Mouse (Mus musculus) naive thymus-derived CD4-positive, alpha-beta T cell, adult 2 months (primary cell): ENCODE results near the gene Pin4.
A peak's percentile ranks its signal among the peaks of the same experiment; 100 is the strongest.
"Not testable (repeated sequence)": the region's sequence is repeated elsewhere in the genome, so short reads cannot be mapped to it uniquely, and the experiment has no call there.

Experiments
- DNase-seq: peaks from one replicate; pipeline ENCODE4 v3.0.0-alpha.2; 2011; ENCODE audit warnings: low read depth

The Pin4 gene

DNA sequence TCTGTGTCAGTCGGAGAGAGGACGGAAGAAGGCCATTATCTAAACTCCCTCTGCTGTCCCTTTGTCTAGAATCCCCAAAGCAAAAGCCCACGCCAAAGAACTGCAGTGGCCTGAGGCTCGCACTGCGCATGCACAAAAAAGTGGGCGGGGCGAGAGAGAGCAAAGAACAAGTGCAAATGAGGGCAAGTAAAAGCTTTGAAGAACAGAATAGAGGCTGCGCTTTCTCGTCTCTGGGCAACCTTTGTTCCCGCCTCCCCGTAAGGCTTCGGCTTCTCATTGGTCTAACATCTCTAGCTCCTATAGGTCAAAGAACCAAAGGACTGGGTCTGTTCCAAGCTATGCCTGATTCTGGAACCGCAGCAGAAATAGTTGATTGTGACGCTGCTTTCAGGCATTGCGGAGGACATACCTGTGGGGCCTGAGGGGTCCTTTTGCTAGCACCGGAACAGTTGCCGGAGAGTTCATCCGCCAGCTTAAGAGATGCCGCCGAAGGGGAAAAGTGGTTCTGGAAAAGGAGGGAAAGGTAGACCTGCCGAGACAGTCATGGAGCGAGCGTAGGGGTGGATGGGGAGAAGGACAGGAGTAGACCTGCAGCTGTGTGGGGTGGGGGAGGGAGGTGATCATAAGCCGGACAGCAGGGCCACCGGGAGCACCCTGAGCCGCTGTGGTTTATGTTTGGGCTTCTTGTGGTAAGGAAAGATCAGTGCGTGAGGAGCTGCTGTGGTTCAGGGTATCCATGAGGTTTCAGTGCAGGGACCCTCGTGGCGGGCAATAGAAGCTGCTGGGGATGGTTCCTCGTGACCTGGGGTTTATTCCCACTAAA, at the start of gene Pin4:
TSS of gene Pin4 (plus strand) at position 406 of the 823 bp plus-strand sequence.
- DNase-seq = peak; percentile 96

DNA sequence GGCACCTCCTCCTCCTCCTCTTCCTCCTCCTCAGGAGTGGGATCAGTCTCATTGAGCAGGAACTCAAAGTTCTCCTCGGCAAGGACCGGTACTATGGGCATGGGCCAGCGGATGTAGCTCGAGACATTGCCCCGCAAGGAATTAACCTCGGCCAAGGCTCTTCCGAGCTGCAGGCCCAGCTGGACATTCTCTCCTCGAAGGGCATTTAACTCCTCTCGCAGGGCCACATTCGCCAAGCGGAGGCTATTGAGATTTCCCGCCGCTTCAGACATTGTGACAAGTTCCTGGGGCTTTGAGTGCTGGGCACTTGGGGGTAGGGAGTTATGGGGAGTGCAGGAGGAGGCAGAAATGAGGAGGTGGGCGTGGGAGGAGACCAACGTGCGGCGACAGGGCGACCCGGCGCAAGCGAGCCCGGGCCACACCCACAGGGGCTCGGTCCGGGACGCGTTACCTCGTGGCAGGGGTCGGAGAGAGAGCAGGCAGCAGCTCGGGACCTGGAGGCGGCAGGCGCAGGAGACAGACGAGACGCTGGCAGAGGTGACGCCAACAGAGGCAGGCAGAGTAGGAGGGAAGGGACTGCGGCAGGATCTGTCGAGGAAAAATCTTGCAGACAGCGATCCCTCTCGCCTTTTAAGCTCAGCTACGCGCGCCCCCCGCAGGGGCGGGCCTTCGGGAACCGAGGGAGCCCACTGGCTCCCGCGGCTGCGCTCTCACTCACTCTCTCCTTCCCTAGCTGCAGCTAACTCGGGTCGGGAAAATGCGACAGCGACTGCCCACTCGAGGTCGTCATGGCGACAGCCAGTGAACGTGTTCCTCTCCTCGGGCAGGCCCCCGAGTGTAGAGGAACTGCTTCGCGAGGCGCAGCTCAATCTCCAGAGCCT, 48.4 kb upstream of the Pin4 start, which contains the start of gene Rtl5:
TSS of gene Rtl5 (minus strand) at position 714 of the 881 bp plus-strand sequence.
- peak; percentile 49 for DNase-seq

DNA sequence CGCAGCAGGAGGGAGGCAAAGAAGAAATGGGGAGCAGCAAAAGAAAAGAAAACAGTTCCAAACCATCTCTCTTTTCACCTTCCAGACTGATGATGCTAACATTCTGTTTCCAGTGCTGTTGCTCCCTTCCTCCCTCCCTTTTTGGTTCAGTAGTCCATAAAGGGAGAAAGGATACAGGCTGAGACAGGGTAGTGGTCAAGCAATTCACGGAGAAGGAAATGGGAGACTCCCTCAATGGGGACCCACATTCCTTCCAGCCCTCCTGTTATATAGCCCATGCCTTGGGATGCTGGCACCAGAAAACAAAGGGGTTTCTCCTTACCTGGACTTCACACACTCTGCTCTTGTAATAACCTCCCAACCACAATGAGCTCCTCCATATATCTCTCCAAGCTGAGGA, 47.7 kb upstream of the Pin4 start:
- no peak for DNase-seq

DNA sequence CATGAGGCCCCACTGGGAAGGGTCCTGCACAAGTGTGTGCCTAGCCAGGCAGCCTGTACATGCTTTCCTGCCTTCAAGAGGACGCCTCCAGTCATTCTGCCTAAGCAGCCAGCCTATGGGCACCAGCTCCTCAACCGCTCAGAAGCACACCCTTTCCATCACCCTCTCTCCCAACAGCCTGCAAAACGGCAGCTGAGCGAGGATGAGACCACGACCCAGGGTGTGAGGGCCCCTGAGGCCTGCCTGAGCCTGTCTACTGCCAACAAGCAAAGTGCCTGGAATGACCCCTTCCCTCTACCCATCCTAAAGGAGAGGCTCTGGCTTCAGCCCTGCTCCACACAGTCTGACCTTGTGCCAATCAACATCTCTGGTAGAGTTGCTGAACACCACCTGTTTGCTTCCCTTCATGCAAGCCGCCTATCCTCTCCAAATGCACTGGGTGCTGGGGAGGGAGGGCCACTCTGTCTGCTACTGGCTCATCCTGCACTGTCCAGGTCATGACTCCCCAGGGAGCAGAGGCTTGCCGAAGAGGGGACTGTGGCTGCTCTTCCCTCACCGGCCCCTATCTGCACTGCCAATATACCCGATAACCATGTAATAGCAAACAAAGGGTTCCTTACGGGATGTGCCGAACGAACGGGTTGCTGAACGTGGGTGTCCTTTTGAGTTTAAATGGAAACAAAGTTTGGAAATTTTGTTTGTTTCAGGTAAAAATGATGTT, 45.5 kb upstream of the Pin4 start:
- DNase-seq = no peak

DNA sequence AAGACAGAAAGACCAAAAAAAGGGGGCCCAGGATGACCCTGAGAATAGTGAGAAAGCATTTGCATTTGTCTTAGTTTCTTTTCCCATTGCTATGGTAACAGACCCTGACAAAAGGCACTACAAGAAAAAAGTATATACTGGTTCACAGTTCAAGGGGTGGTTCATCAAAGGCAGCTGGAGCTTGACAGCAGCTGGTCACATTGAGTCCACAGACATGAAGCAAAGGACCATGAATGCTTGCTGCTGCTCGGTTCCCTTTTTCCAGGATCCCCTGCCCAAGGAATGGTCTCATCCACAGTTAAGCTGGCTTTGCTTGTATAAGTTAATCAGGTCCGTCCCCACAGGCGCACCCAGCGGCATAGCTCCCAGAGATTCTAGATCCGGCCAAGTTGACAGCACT, 44.8 kb upstream of the Pin4 start:
- DNase-seq = no peak

DNA sequence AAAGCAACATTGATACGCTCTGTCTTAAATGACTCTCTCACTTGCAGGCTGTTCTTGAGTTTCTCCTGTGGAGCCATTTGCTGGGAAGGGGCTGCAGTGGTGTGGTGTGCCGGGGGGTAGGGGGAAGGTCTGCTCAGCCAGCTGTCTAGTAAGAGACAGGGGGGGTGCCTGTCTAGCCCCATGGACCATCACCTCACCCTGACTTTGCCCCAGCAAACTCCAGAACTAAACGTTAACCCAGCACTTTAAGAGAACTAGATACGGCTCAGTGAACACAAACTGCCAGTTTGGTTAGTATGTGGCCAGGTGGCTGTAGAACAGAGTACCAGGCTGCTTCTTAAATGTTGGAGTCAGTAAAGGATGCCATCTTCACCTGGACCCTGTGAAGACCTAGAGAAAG, 44.1 kb upstream of the Pin4 start:
- DNase-seq = no peak

DNA sequence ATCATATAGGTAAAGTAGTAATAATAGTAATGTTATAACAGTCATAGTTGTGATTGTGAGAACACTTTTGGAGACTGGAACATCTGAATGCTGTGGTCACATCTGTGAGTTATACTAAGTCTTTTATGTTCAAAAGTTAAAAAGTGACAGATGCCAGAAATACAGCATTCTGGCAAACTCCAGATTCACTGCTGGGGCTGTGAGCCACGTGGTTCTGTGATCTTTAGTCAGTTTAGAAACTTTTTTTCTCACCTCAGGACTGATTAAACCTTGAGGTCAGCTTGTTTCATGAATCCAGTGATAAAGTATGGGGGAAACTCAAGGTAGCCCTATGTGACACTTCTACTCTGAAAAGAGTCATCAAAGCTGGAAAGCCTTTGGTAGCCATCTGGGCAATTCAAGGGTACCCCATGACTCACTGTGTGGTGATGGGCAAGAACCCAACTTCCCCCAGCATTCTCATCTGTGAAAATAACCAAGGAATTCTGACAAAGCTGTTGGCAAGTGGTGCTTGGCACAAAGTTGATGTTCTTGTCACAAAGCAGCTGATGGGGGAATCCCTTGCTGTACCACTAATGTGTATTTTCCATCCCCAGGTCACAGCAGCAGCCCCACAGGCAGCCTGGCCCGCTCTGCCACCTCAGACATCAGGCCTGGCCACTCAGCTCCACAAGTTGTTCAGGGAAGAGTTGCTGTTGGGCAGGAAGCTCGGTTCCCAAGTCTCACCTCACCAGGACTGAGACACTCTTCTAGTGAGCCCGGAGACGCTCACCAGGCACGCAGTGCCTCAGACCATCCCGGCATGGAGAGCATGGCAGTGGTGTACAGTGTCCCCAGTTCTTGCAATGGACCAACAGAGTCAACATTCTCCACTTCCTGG, 42.1 kb upstream of the Pin4 start:
- DNase-seq = no peak

DNA sequence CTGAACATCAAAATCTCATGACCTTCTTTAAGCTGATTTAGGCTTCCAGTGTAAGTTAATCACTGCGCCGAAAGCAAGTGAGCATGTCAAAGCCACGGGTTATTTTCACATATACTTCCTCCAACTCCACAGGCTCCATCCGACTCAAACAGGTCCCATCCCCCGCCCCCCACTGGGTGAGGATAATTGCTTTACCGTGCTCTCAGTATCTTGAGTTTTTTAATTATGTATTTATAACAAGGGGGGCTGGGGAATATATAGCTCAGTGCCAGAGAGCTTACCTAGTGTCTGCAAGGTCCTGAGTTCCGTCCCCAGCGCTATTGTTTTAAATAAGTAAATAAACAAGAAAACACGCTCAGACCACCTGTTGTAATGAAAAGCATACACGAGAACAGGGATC, 38.2 kb upstream of the Pin4 start:
- DNase-seq = no peak

DNA sequence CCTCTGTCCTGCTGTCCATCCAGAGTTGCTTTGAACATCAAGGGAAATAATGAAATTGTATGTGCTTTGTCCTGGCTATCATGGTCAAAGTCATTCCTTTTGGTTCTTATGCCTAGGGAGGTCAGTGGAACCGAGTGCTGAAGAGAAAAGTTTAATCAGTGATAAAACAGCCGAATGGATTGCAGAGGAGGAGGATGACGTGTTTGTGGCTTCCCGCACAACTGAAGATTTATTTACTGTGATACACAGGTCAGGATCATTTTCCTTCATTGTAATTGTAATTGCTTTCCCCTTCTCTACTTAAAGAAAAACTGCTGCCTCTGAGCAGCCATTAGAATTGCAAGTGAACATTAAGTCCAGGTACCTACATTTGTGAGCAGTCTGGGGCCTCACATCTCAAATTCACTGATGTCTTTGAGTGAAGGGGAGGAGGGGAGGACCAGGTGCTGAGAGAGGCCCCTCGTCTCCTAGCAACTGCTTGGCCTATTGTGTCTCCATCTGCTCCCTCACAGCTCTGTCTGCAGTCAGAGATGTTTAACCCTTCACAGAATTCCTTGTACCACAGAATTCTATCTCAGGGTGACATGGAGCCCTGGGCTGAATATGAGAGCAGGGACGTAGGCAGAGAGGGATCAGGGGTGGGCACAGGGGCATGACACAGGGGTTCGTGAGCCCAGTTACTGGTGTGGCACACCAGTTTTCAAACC, 37.5 kb upstream of the Pin4 start:
- no peak for DNase-seq

DNA sequence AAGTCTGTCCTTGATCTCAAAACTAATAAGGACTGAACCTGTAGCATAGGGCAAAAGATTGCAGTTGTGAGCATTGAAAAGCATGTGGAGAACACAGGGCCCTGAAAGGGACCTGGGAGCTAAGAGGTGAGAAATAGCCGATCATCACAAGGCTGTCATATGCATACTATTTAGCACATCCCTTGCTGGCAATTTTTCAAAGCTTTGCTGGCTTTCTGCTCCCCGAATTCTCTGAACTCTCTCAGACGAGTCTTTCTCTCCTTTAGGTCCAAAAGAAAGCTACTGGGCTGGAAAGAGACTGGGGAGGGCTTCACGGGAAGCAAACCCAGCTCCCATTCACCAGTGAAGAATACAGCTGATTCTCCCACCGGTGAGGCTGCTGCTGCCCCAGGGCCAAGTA, 36.9 kb upstream of the Pin4 start:
- no peak for DNase-seq

DNA sequence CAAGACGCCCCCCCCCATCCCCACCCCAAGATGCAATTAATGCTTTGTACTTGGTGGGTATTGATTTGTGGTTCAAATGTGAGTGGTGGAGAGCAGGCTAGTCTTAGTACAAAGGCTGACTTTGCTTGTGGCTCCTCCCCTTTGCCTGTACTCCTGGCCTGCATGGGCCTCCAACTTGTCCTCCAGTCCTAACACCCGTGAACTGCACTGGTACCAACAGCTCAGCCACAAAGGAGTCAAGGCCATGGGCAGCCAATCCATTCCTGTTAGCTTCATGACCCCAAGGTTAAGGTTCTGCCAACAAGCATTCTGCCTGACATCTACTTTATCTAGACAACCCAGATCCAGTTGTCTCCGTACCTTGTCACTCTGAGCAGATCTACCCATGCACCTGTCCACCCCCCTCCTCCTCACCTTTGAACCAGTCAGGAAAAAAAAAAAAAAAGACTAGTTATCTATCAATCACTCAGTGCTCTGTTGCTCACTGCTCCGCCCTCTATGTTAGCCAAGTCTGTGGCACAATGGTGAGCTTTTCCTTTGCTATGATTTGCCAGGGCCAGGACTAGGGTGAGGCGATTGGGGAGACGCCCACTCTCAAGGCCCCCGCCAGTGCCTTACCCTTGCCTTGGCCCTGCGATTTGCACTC, 33.3 kb upstream of the Pin4 start:
- DNase-seq = no peak

DNA sequence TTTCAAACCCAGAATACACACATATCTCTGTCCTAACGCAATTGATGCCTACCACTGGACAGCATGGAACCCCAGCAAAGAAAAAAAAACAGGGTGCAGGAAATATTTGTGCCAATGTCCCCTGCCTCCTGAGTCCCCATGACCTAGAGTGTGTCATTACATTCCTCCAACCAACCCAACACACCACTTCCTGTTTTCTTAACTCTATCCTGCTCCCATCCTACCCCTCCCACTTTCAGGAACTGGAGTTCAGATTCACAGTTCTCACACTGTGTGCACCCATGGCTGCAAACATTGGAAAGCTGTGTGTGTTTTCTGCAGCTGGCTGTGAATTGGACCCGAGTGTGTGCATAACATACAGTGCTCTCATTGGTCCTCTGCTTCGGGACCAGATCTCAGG, 28.6 kb upstream of the Pin4 start:
- no peak for DNase-seq

DNA sequence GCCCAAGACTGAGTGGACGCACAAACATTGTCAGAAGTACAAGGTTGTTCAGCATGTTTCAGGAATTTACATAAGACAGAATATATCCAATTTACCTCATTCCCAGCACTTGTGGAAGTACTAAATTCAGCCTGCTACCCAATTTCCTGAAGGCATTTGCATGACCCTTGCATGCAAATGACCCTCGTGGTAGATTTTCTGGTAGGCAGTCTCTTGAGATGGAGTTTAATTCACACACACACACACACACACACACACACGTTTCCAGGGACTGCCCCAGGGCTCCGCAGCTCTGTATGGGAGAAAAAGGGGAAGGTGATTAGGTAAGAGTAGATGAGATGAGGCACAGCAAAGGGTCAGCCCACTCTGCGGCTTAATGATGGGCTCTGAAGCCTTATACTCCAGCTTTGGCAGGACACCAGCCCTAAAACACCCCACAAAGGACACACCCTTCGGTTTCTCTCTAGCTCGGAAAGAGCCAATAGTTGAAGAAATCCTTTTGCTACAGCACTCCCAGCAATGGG, 24.8 kb upstream of the Pin4 start:
- no peak for DNase-seq

DNA sequence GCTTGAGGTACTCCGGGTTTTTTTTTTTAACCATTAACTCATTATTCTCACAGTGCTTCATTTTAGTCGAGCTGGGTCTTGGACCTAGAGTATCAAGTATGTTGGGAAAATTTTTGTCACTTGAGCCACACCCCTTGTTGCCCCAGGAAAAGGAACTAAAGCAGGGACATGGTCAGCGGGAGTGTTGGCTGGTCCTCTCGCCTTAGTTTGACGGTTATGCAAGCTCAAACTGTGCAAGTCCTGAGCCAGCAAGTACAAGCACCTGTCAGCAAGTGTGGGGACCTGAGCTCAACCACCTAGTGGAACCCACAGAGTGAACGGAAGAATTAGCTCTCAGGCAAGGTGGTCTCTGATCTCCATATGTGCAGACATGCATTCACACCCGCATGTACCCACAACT, 17.4 kb upstream of the Pin4 start:
- DNase-seq = no peak

DNA sequence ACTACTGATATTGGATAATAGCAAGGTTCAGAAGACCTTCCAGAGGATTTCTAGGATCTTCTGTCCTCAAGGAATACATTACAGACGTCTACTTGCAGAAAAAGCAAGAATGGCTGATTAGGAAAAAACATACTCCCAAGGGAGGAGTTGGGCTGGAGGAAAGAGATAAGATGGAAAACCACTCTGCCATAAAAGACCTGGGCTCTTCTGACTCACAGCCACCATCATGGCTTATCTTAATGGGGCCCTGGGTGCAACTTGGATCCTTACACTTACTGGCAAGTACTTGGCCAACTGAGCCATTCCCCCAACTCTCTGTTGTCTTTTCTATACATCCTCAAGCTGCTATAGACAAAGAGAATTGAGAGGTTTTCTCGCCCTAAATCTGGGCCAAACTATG, 15.4 kb upstream of the Pin4 start:
- not testable (repeated sequence) for DNase-seq

DNA sequence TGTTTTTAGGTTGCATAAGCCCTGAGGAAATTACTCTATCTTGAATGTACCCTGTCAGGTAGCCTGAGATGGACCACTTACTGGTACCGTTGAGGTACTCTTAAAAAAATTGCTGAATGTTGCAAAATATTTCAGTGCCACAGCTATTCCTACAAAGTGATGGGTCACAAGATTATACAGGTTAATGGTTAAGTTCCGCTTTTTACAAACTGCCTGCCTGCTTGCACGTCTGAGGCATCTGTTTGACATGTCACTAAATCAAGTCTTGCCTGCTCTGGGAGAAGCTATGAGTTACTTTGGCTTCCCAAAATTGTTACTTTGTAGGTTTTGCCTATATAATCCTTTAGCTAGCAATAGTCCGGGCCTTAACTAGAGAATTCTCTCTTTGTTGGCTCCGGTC, 9.9 kb upstream of the Pin4 start:
- not testable (repeated sequence) for DNase-seq

DNA sequence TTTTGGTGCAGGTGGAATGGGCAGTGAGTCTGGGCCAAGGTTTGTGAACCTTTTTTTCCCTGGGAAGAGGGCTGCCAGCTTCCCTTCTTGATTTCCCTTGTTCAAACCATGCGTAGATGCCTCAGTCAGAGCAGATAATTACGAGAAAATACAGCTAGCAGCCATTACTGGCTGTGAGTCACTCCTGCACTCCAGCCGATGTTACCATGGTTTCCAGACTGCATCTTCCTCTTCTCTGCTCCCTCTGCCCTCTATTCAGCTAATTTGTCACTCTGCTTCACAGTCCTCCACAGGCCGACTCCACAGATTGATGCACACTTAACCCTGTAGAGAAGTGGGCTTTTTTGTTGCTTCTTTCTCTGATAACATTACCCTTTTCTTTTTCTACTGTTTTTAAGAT, 3.6 kb upstream of the Pin4 start:
- DNase-seq = no peak

DNA sequence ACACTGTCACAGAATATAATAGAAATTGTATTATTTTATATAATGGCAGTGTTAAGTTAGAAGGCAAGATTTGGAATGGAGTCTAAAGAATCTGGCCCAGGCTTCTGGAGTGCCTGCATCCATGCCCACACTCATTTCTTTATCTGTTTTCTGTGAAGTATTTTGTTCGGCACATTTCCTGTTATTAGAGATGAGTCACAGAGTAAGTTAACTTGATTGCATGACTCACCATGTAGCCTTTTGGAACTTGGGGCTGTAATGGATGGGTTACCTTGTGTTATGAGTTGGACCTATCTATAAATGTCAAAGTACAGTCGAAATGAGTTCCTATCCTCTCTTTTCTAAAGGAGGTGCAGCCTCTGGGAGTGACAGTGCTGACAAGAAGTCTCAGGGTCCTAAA, 2.1 kb downstream of the Pin4 start:
- DNase-seq = no peak

DNA sequence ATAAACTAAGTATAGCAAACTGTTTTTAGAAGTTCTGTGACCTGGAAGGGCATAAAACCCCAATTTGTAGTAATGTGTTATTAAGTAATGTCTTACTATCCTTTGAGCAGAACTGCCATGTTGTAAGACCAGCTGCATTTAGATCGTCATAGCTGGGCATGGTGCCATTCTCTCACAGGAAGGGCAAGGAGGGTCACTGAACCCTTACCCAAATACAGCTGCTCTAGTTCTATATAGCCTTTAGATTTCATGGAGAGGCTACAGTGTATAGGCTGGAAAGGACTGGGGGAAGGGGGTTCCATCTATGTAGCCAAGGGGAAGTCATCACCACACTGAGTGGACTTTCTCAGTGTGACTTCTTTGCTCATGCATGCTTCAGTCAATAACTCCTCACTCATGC, 21.9 kb downstream of the Pin4 start:
- no peak for DNase-seq
